Mouse (Mus musculus) neutrophil, adult 83 days (primary cell): ENCODE data around the gene Prss44. TPM values are rescaled to one million over a fixed set of nuclear protein-coding genes. Genes with fewer than 3 reads are reported as not detected.

Source experiments
- total RNA-seq, 2 experiments: library from RNA; stranded (reverse); gene quantifications; one replicate each; pipeline ENCODE4 v1.2.4; 2023

Prss44 gene
- total RNA-seq, result not detected

GRCm38 (mm10) chr9:110813789-110814188 lies at the start of gene Prss44:
Gene Prss44 (plus strand): TSS chr9:110813994.

GRCm38 (mm10) chr9:110797866-110798265 lies 15.9 kb upstream of the Prss44 start, which contains the start of gene Prss42:
Gene Prss42 (plus strand): TSS chr9:110798166.

GRCm38 (mm10) chr9:110826390-110826789 lies 12.6 kb downstream of the Prss44 start, which contains the start of gene Prss43:
Gene Prss43 (plus strand): TSS chr9:110826690.

GRCm38 (mm10) chr9:110834411-110834810 lies 20.6 kb downstream of the Prss44 start, which contains the start of gene Prss45:
Gene Prss45 (plus strand): TSS chr9:110834588.

GRCm38 (mm10) chr9:110844206-110844605 lies 30.4 kb downstream of the Prss44 start, which contains the start of gene Prss46:
Gene Prss46 (plus strand): TSS chr9:110844506.

GRCm38 (mm10) chr9:110857781-110858472 lies 44.1 kb downstream of the Prss44 start, which contains the start of gene Prss50:
Gene Prss50 (plus strand): TSS chr9:110857967.

Other genes with a start within 250 kb of the Prss44 start
- 1 to 10 TPM; 8.0 to 8.6 TPM for gene Nradd, start 189.5 kb upstream of the Prss44 start, total RNA-seq
- gene Nbeal2, start 159.8 kb upstream of the Prss44 start, total RNA-seq, result 100 to 1,000 TPM; 266 to 300 TPM
- 100 to 1,000 TPM; 128 to 154 TPM for gene Ccdc12, start 157.5 kb upstream of the Prss44 start, total RNA-seq
- gene Myl3, start 72.1 kb upstream of the Prss44 start, total RNA-seq, result under 1 TPM in 1 of 2 experiments, not detected in 1; 0.50 TPM
- gene Pth1r, start 66.8 kb upstream of the Prss44 start, total RNA-seq, result 1 to 10 TPM; 1.2 to 1.5 TPM
- gene Prss42, start 15.8 kb upstream of the Prss44 start, total RNA-seq, result not detected
- gene Prss43, start 12.7 kb downstream of the Prss44 start, total RNA-seq, result not detected
- not detected for gene Prss45, start 20.6 kb downstream of the Prss44 start, total RNA-seq
- gene Prss46, start 30.5 kb downstream of the Prss44 start, total RNA-seq, result not detected
- gene Prss50, start 44.0 kb downstream of the Prss44 start, total RNA-seq, result 1 to 10 TPM; 2.2 to 2.6 TPM
- 1 to 10 TPM in 1 of 2 experiments, under 1 TPM in 1; 0.39 to 1.1 TPM for gene Als2cl, start 65.9 kb downstream of the Prss44 start, total RNA-seq
- gene Tmie, start 66.1 kb downstream of the Prss44 start, total RNA-seq, result under 1 TPM; 0.13 to 0.57 TPM
- not detected for gene Fam240a, start 102.9 kb downstream of the Prss44 start, total RNA-seq
- gene Tdgf1, start 132.2 kb downstream of the Prss44 start, total RNA-seq, result not detected
- gene Lrrc2, start 137.6 kb downstream of the Prss44 start, total RNA-seq, result not detected
- gene Rtp3, start 176.6 kb downstream of the Prss44 start, total RNA-seq, result not detected
- over 10,000 TPM; 11,591 to 11,669 TPM for gene Ltf, start 205.3 kb downstream of the Prss44 start, total RNA-seq
- gene Ccrl2, start 243.5 kb downstream of the Prss44 start, total RNA-seq, result 100 to 1,000 TPM in 1 of 2 experiments, 10 to 100 TPM in 1; 86.9 to 116 TPM